Mouse (Mus musculus) ES-E14 (cell line): ENCODE measurements around the gene Kif18a.

Experiments
- CHD2 ChIP-seq: IDR thresholded peaks from 2 replicates; pipeline ENCODE4 v1.6.1; 2014; ENCODE audit warnings: mild to moderate bottlenecking, low read depth, low read length, inconsistent platforms
- HCFC1 ChIP-seq: IDR thresholded peaks from 2 replicates; pipeline ENCODE4 v1.6.1; 2012; ENCODE audit warnings: low read length, inconsistent platforms, borderline replicate concordance; ENCODE audit not compliant: insufficient read depth
- MAFK ChIP-seq: IDR thresholded peaks from 2 replicates; pipeline ENCODE4 v1.6.1; 2014; ENCODE audit warnings: mild to moderate bottlenecking, low read depth, low read length, inconsistent platforms; ENCODE audit not compliant: insufficient read depth
- ZC3H11A ChIP-seq: IDR thresholded peaks from 2 replicates; pipeline ENCODE4 v1.6.1; 2012; ENCODE audit warnings: low read depth, mild to moderate bottlenecking, inconsistent platforms, low read length, borderline replicate concordance
- ZNF384 ChIP-seq: IDR thresholded peaks from 2 replicates; pipeline ENCODE4 v1.6.1; 2012; ENCODE audit warnings: low read depth, low read length, inconsistent platforms

- TF ChIP-seq CHD2 = no peak
- TF ChIP-seq ZC3H11A = no peak
- no peak for TF ChIP-seq MAFK
- TF ChIP-seq HCFC1 = no peak
- TF ChIP-seq ZNF384 = no peak
Observed at GRCm38 (mm10) chr2:109241947-109242346, 38.6 kb upstream of the Kif18a start.
